Mouse (Mus musculus): ENCODE results near the gene Adamtsl2. TPM values are rescaled to one million over a fixed set of nuclear protein-coding genes. Genes with fewer than 3 reads are reported as not detected.

Gene Adamtsl2
- polyA plus RNA-seq, 1 experiment, result 0.04 TPM

- TF ChIP-seq CTCF (IDR thresholded peaks at IDR 0.05; ENCODE audit: control insufficient read depth, insufficient read depth, insufficient read length) (no peak), FOSL1 (IDR thresholded peaks at IDR 0.05; ENCODE audit: insufficient read depth, low read length, poor library complexity, severe bottlenecking) (no peak), CEBPB (IDR thresholded peaks at IDR 0.05; ENCODE audit: low read depth) (no peak), MAX (IDR thresholded peaks at IDR 0.05) (no peak), MYOD1 (IDR thresholded peaks at IDR 0.05; ENCODE audit: control insufficient read depth, insufficient read length, low read depth) (no peak), USF1 (IDR thresholded peaks at IDR 0.05; ENCODE audit: low read depth) (no peak), MYOG (IDR thresholded peaks at IDR 0.05; ENCODE audit: control insufficient read depth, extremely low read depth, insufficient read length) (no peak)
- no peaks in the 10 kb centered on the region for H3K79me3 ChIP-seq (ENCODE audit: low read depth)
Observed at GRCm38 (mm10) chr2:27135935-27136334, 56.8 kb downstream of the Adamtsl2 start.

GRCm38 (mm10) chr2:27136336-27136735 is 57.2 kb downstream of the Adamtsl2 start:
- no peaks in the 10 kb centered on the region for H3K79me3 ChIP-seq (ENCODE audit: low read depth)
- no peak overlapping the region for H3K4me3 ChIP-seq (ENCODE audit: insufficient read depth, poor library complexity, severe bottlenecking)
- no peak overlapping the region for H3ac ChIP-seq (ENCODE audit: control insufficient read depth, insufficient read length, low read depth)
- no peaks in the 10 kb centered on the region for H3K79me2 ChIP-seq (ENCODE audit: control insufficient read depth, insufficient read depth)
- H3K27me3 ChIP-seq (ENCODE audit: control insufficient read depth, insufficient read depth, insufficient read length), result peaks cover 76% of the 10 kb centered on the region
- H3K36me3 ChIP-seq (ENCODE audit: control insufficient read depth, insufficient read depth), result no peaks in the 10 kb centered on the region
- no peak for TF ChIP-seq FOSL1 (IDR thresholded peaks at IDR 0.05; ENCODE audit: insufficient read depth, low read length, poor library complexity, severe bottlenecking)
- TF ChIP-seq MYOD1 (IDR thresholded peaks at IDR 0.05; ENCODE audit: control insufficient read depth, insufficient read length, low read depth), result no peak
- TF ChIP-seq CEBPB (IDR thresholded peaks at IDR 0.05; ENCODE audit: low read depth), result no peak

More at GRCm38 (mm10) chr2:27135935-27136334, 56.8 kb downstream of the Adamtsl2 start:
- H3K4me3 ChIP-seq (ENCODE audit: insufficient read depth, poor library complexity, severe bottlenecking), result no peak overlapping the region
- H3K79me2 ChIP-seq (ENCODE audit: control insufficient read depth, insufficient read depth), result no peaks in the 10 kb centered on the region
- H3ac ChIP-seq (ENCODE audit: control insufficient read depth, insufficient read length, low read depth), result no peak overlapping the region
- peaks cover 75% of the 10 kb centered on the region for H3K27me3 ChIP-seq (ENCODE audit: control insufficient read depth, insufficient read depth, insufficient read length)
- no peaks in the 10 kb centered on the region for H3K36me3 ChIP-seq (ENCODE audit: control insufficient read depth, insufficient read depth)

DNA sequence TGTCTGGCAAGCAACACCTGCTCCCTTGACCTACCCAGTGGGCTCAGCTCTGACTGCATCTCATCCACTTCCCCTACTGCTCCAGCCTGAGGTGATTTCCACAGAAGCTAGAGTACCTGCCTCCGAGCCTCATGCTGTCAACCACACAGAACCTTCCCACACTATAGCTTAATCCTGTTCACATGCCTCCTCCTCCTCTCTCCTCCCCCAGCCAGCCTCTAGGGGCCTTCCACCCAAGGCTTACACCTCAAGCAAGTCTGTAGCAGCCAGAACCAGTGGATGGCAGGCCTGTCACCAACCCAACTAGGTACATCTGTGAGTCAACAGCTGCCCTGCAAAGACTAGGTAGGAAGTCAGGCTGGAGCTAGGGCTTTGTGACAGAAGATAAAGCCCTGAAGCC is 57.6 kb downstream of the Adamtsl2 start:
- Histone ChIP-seq H3ac (ENCODE audit: control insufficient read depth, insufficient read length, low read depth) (no peak overlapping the region), H3K4me3 (ENCODE audit: insufficient read depth, poor library complexity, severe bottlenecking) (no peak overlapping the region), H3K79me3 (ENCODE audit: low read depth) (no peaks in the 10 kb centered on the region), H3K36me3 (ENCODE audit: control insufficient read depth, insufficient read depth) (no peaks in the 10 kb centered on the region), H3K79me2 (ENCODE audit: control insufficient read depth, insufficient read depth) (no peaks in the 10 kb centered on the region), H3K27me3 (ENCODE audit: control insufficient read depth, insufficient read depth, insufficient read length) (peaks cover 76% of the 10 kb centered on the region)
- TF ChIP-seq FOSL1 (IDR thresholded peaks at IDR 0.05; ENCODE audit: insufficient read depth, low read length, poor library complexity, severe bottlenecking) (no peak), MAX (IDR thresholded peaks at IDR 0.05) (no peak), CTCF (IDR thresholded peaks at IDR 0.05; ENCODE audit: control insufficient read depth, insufficient read depth, insufficient read length) (no peak), CEBPB (IDR thresholded peaks at IDR 0.05; ENCODE audit: low read depth) (no peak)

DNA sequence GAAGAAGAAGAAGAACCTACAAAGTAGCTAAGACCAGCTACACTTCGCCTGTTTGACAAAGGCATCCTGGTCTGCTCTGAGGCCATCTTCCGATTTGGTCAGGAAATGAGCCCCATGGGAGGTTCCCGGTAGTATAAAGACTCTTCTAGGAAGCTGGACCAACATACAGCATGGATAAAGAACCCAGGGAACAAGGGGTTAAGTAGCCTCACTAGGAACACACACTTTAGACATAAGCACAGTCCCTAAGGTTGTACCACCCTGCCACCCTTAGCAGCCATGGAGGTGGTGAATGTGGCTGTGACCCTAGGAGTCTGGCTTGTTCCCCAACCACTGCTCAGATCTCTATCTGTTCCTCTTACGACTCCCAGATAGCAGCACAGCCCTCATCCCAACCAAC is 59.2 kb downstream of the Adamtsl2 start:
- TF ChIP-seq FOSL1 (IDR thresholded peaks at IDR 0.05; ENCODE audit: insufficient read depth, low read length, poor library complexity, severe bottlenecking) (no peak), CTCF (IDR thresholded peaks at IDR 0.05; ENCODE audit: control insufficient read depth, insufficient read depth, insufficient read length) (no peak), MYOG (IDR thresholded peaks at IDR 0.05; ENCODE audit: control insufficient read depth, extremely low read depth, insufficient read length) (no peak), MAX (IDR thresholded peaks at IDR 0.05) (no peak), USF1 (IDR thresholded peaks at IDR 0.05; ENCODE audit: low read depth) (no peak), CEBPB (IDR thresholded peaks at IDR 0.05; ENCODE audit: low read depth) (no peak), MYOD1 (IDR thresholded peaks at IDR 0.05; ENCODE audit: control insufficient read depth, insufficient read length, low read depth) (no peak)
- Histone ChIP-seq H3K79me3 (ENCODE audit: low read depth) (no peaks in the 10 kb centered on the region), H3ac (ENCODE audit: control insufficient read depth, insufficient read length, low read depth) (no peak overlapping the region), H3K4me3 (ENCODE audit: insufficient read depth, poor library complexity, severe bottlenecking) (no peak overlapping the region), H3K36me3 (ENCODE audit: control insufficient read depth, insufficient read depth) (no peaks in the 10 kb centered on the region), H3K79me2 (ENCODE audit: control insufficient read depth, insufficient read depth) (no peaks in the 10 kb centered on the region), H3K27me3 (ENCODE audit: control insufficient read depth, insufficient read depth, insufficient read length) (peaks cover 79% of the 10 kb centered on the region)

DNA sequence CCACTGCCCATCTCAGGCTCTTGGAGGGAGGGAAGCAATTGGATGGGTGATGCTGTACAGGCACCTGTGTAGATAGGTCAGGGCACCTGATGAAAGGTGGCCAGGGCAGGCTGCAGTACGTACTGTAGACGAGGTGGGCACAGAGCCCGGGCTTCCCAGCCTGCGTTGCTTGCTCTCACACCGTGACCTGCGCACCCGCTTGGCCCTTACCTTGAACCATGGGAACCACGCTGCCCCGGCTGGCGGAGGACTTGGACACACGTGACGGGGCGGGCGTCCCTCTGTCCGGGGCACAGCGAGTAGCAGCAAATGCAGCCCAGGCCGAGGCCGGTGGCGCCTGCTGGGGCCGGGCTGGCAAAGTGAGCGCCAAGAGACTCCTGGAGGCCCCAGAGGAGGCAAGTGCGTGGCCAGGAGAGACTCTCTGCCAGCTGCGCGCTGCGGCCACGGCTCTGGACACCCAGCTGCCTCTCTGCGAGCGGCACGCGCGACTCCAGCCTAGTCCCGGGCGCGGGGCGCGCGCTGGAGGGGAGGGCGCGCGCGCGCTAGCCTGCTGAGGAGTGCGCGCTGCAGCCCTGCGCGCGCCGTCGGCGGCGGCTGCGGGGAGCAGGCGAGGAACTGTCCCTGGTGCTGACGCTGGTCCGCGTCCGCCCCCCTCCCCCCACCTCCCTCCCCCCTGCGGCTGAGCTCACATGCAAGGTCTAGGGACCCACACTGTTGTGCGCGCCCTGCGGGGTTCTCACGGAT is 62.9 kb downstream of the Adamtsl2 start, which contains the start of gene Fam163b:
Gene Fam163b (minus strand): TSS at position 542 of the 744 bp plus-strand sequence.
- no peak within 1 kb of the TSS for H3ac ChIP-seq (ENCODE audit: control insufficient read depth, insufficient read length, low read depth)
- no peak within 1 kb of the TSS for H3K4me3 ChIP-seq (ENCODE audit: insufficient read depth, poor library complexity, severe bottlenecking)
- no peaks in the 10 kb centered on the region for H3K79me2 ChIP-seq (ENCODE audit: control insufficient read depth, insufficient read depth)
- TF ChIP-seq MAX (IDR thresholded peaks at IDR 0.05) (no peak), FOSL1 (IDR thresholded peaks at IDR 0.05; ENCODE audit: insufficient read depth, low read length, poor library complexity, severe bottlenecking) (no peak), MYOG (IDR thresholded peaks at IDR 0.05; ENCODE audit: control insufficient read depth, extremely low read depth, insufficient read length) (no peak), MYOD1 (IDR thresholded peaks at IDR 0.05; ENCODE audit: control insufficient read depth, insufficient read length, low read depth) (no peak), CEBPB (IDR thresholded peaks at IDR 0.05; ENCODE audit: low read depth) (no peak), USF1 (IDR thresholded peaks at IDR 0.05; ENCODE audit: low read depth) (no peak), CTCF (IDR thresholded peaks at IDR 0.05; ENCODE audit: control insufficient read depth, insufficient read depth, insufficient read length) (no peak)
- peaks cover 51% of the 10 kb centered on the region for H3K27me3 ChIP-seq (ENCODE audit: control insufficient read depth, insufficient read depth, insufficient read length)
- no peaks in the 10 kb centered on the region for H3K36me3 ChIP-seq (ENCODE audit: control insufficient read depth, insufficient read depth)
- H3K79me3 ChIP-seq (ENCODE audit: low read depth), result no peaks in the 10 kb centered on the region

DNA sequence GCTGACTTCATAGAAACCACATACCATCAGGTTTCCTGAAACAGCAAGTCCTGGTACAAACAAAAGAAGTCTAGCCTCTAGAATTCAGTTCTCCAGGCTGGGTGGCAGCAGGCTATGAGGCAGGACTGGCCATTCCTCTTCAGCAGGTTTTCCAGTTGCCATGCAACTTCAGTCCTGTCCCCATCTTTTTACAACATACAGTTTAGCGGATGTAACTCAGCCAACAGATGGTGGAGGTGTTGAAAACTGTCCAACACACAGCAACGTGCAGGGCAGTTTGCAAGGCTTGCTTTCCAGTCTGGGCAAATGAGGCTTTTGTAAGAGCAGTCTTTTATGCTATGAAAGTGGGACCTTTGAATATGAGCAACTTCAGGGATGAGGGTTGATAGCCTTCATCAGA is 65.8 kb downstream of the Adamtsl2 start:
- Histone ChIP-seq H3ac (ENCODE audit: control insufficient read depth, insufficient read length, low read depth) (no peak overlapping the region), H3K79me2 (ENCODE audit: control insufficient read depth, insufficient read depth) (no peaks in the 10 kb centered on the region), H3K4me3 (ENCODE audit: insufficient read depth, poor library complexity, severe bottlenecking) (no peak overlapping the region), H3K79me3 (ENCODE audit: low read depth) (no peaks in the 10 kb centered on the region), H3K27me3 (ENCODE audit: control insufficient read depth, insufficient read depth, insufficient read length) (peaks cover 38% of the 10 kb centered on the region), H3K36me3 (ENCODE audit: control insufficient read depth, insufficient read depth) (no peaks in the 10 kb centered on the region)
- TF ChIP-seq CEBPB (IDR thresholded peaks at IDR 0.05; ENCODE audit: low read depth) (no peak), FOSL1 (IDR thresholded peaks at IDR 0.05; ENCODE audit: insufficient read depth, low read length, poor library complexity, severe bottlenecking) (no peak), MAX (IDR thresholded peaks at IDR 0.05) (no peak), MYOD1 (IDR thresholded peaks at IDR 0.05; ENCODE audit: control insufficient read depth, insufficient read length, low read depth) (no peak)
